In genomic region chr11:55772538-55772937, GRCm38 (mm10) we compare ENCODE assay signal across 18 mouse cellular contexts.
DNase-seq lines count a peak whose midpoint lies in the region; ATAC-seq and TF ChIP-seq lines count a peak whose summit lies in the region.
"Had no signal": no experiment of that assay in that cellular context is flagged by ENCODE, and none has a peak within 500 bp of the region (broad histone marks: within the 10 kb centered on the region; RNA-seq: fewer than 3 reads in every experiment).

No protein-coding gene starts in this region.

- H3K4me2 ChIP-seq in hindbrain, embryonic 16.5 days (ENCODE audit: low read length), result no peak overlapping the region
- H3K4me2 ChIP-seq in hindbrain, embryonic 13.5 days, result peak overlapping the region; percentile 27
- peak overlapping the region; percentile 41 for H3K4me2 ChIP-seq in neural tube, embryonic 12.5 days (replicated peaks)
- H3K4me2 ChIP-seq: embryonic facial prominence, embryonic 12.5 days; forebrain, embryonic 15.5 days; heart, embryonic 12.5 days had no signal

- H3K27ac ChIP-seq in hindbrain, embryonic 10.5 days, result peak overlapping the region; percentile 78
- no peak overlapping the region for H3K27ac ChIP-seq in hindbrain, embryonic 16.5 days (ENCODE audit: low read depth, low read length)
- peak overlapping the region; percentile 35; the same call in 1 of the 2 replicates for H3K27ac ChIP-seq in cortical plate, adult 2 months (ENCODE audit: insufficient read depth, low read length)
- H3K27ac ChIP-seq in hindbrain, embryonic 13.5 days, result peak overlapping the region; percentile 70
- 0 out of 2 replicates have a peak overlapping the region, but pooled peaks have one; percentile 17 for H3K27ac ChIP-seq in neural tube, embryonic 12.5 days
- H3K27ac ChIP-seq: embryonic facial prominence, embryonic 12.5 days; forebrain, embryonic 15.5 days; heart, adult 2 months had no signal

- H3K4me1 ChIP-seq in hindbrain, embryonic 10.5 days (replicated peaks), result peaks cover 33% of the 10 kb centered on the region
- peaks cover 2% of the 10 kb centered on the region; the same call in 1 of the 2 replicates for H3K4me1 ChIP-seq in hindbrain, embryonic 16.5 days (ENCODE audit: control insufficient read depth, insufficient read depth, low read depth, low read length)
- peaks cover 3% of the 10 kb centered on the region; the same call in 1 of the 2 replicates for H3K4me1 ChIP-seq in cortical plate, adult 2 months (ENCODE audit: control insufficient read depth, insufficient read depth, low read length)
- peaks cover 19% of the 10 kb centered on the region for H3K4me1 ChIP-seq in hindbrain, embryonic 13.5 days (replicated peaks)
- peaks cover 12% of the 10 kb centered on the region; the same call in 1 of the 2 replicates for H3K4me1 ChIP-seq in neural tube, embryonic 12.5 days
- H3K4me1 ChIP-seq: embryonic facial prominence, embryonic 12.5 days; forebrain, embryonic 15.5 days; heart, embryonic 12.5 days had no signal

- DNase-seq in hindbrain, embryonic 10.5 days (ENCODE audit: low spot score), result no peak
- no peak for DNase-seq in spleen, postnatal 4 days (ENCODE audit: low spot score in 2 of 2)
- no peak for DNase-seq in kidney, adult 18-20 months
- no peak for DNase-seq in left cerebral cortex, adult 11 months (ENCODE audit: low spot score)
- DNase-seq: adrenal gland, postnatal 10 days; cerebellum, adult 11 months; cerebellum, adult 8-10 months; cerebellum, postnatal 14 days; gastrocnemius, postnatal 10 days; heart, adult 2 months; heart, postnatal 36 days had no signal

- H3K4me3 ChIP-seq in hindbrain, embryonic 10.5 days, result no peak overlapping the region
- no peak overlapping the region for H3K4me3 ChIP-seq in hindbrain, embryonic 16.5 days (ENCODE audit: low read length)
- H3K4me3 ChIP-seq in cortical plate, adult 2 months (ENCODE audit: insufficient read depth, low read length), result no peak overlapping the region
- H3K4me3 ChIP-seq in hindbrain, embryonic 13.5 days, result no peak overlapping the region
- H3K4me3 ChIP-seq in neural tube, embryonic 12.5 days, result no peak overlapping the region
- H3K4me3 ChIP-seq: embryonic facial prominence, embryonic 12.5 days; forebrain, embryonic 15.5 days; heart, adult 2 months; heart, embryonic 12.5 days had no signal

- no peak for TF ChIP-seq CTCF in cortical plate, adult 2 months (IDR thresholded peaks at IDR 0.05; ENCODE audit: extremely low read depth, insufficient read depth, low read length)

- no peaks in the 10 kb centered on the region for H3K36me3 ChIP-seq in hindbrain, embryonic 10.5 days
- H3K36me3 ChIP-seq in hindbrain, embryonic 16.5 days (ENCODE audit: control insufficient read depth, insufficient read depth, low read length), result no peaks in the 10 kb centered on the region
- H3K36me3 ChIP-seq in hindbrain, embryonic 13.5 days, result no peaks in the 10 kb centered on the region
- no peaks in the 10 kb centered on the region for H3K36me3 ChIP-seq in neural tube, embryonic 12.5 days
- H3K36me3 ChIP-seq: embryonic facial prominence, embryonic 12.5 days; forebrain, embryonic 15.5 days; heart, embryonic 12.5 days had no signal

- 63% methylated on average over 5 of the region's 5 CpGs for WGBS in hindbrain, embryonic 10.5 days
- 35% methylated on average over 4 of the region's 5 CpGs for WGBS in hindbrain, embryonic 16.5 days
- 48% methylated on average over 5 of the region's 5 CpGs for WGBS in hindbrain, embryonic 13.5 days
- WGBS in neural tube, embryonic 12.5 days, result 38% methylated on average over 5 of the region's 5 CpGs

- no peak for ATAC-seq in hindbrain, embryonic 16.5 days
- 0 out of 2 replicates have a peak, but pooled peaks have one; percentile 5 for ATAC-seq in hindbrain, embryonic 13.5 days (ENCODE audit: low FRiP score)
- ATAC-seq in neural tube, embryonic 12.5 days (ENCODE audit: low FRiP score, low read depth), result peak; percentile 50; the same call in 1 of the 2 replicates
- ATAC-seq: forebrain, embryonic 15.5 days had no signal

- H3K27me3 ChIP-seq in hindbrain, embryonic 10.5 days (ENCODE audit: insufficient read depth, poor library complexity, severe bottlenecking), result no peaks in the 10 kb centered on the region
- no peaks in the 10 kb centered on the region for H3K27me3 ChIP-seq in hindbrain, embryonic 16.5 days (replicated peaks; ENCODE audit: control insufficient read depth, insufficient read depth, low read length)
- no peaks in the 10 kb centered on the region for H3K27me3 ChIP-seq in hindbrain, embryonic 13.5 days
- no peaks in the 10 kb centered on the region for H3K27me3 ChIP-seq in neural tube, embryonic 12.5 days (replicated peaks)
- H3K27me3 ChIP-seq: embryonic facial prominence, embryonic 12.5 days; forebrain, embryonic 15.5 days; heart, embryonic 12.5 days had no signal

- no peaks in the 10 kb centered on the region for H3K9me3 ChIP-seq in hindbrain, embryonic 10.5 days
- H3K9me3 ChIP-seq in hindbrain, embryonic 16.5 days (ENCODE audit: control insufficient read depth, low read length), result no peaks in the 10 kb centered on the region; the same call in 1 of the 2 replicates
- H3K9me3 ChIP-seq in hindbrain, embryonic 13.5 days, result no peaks in the 10 kb centered on the region
- H3K9me3 ChIP-seq in neural tube, embryonic 12.5 days, result 0 out of 2 replicates have a peak, but pooled peaks cover 4% of the 10 kb centered on the region
- H3K9me3 ChIP-seq: embryonic facial prominence, embryonic 12.5 days; forebrain, embryonic 15.5 days; heart, embryonic 12.5 days had no signal

- H3K9ac ChIP-seq in hindbrain, embryonic 16.5 days (ENCODE audit: low read depth, low read length), result no peak overlapping the region
- H3K9ac ChIP-seq in hindbrain, embryonic 13.5 days, result no peak overlapping the region
- H3K9ac ChIP-seq in neural tube, embryonic 12.5 days, result no peak overlapping the region
- H3K9ac ChIP-seq: embryonic facial prominence, embryonic 12.5 days; forebrain, embryonic 15.5 days; heart, embryonic 12.5 days had no signal

- no peak for TF ChIP-seq POLR2A in cortical plate, adult 2 months (IDR thresholded peaks at IDR 0.05; ENCODE audit: extremely low read depth, insufficient read depth, low read length)
